Mouse (Mus musculus): ENCODE results near the gene Aknad1.

Aknad1 gene

GRCm38 (mm10) chr3:108786520-108786919 is 47.1 kb downstream of the Aknad1 start:
- no peak for DNase-seq (ENCODE audit: low read depth, low spot score)

GRCm38 (mm10) chr3:108787754-108788454 is 48.4 kb downstream of the Aknad1 start:
- no peak for DNase-seq (ENCODE audit: low read depth, low spot score)

GRCm38 (mm10) chr3:108788455-108788794 is 49.0 kb downstream of the Aknad1 start:
- DNase-seq (ENCODE audit: low read depth, low spot score): no peak

GRCm38 (mm10) chr3:108789299-108789698 is 49.8 kb downstream of the Aknad1 start:
- DNase-seq (ENCODE audit: low read depth, low spot score): no peak

- DNase-seq (ENCODE audit: low read depth, low spot score): no peak
Measured at GRCm38 (mm10) chr3:108790499-108790898, 51.0 kb downstream of the Aknad1 start.

GRCm38 (mm10) chr3:108791054-108791706 is 51.7 kb downstream of the Aknad1 start:
- DNase-seq (ENCODE audit: low read depth, low spot score): no peak

GRCm38 (mm10) chr3:108792420-108792819 is 53.0 kb downstream of the Aknad1 start:
- DNase-seq (ENCODE audit: low read depth, low spot score): no peak

GRCm38 (mm10) chr3:108794780-108795179 is 55.3 kb downstream of the Aknad1 start:
- DNase-seq (ENCODE audit: low read depth, low spot score): no peak

- no peak for DNase-seq (ENCODE audit: low read depth, low spot score)
Measured at GRCm38 (mm10) chr3:108795554-108796299, 56.3 kb downstream of the Aknad1 start.

- DNase-seq (ENCODE audit: low read depth, low spot score): no peak
Measured at GRCm38 (mm10) chr3:108796386-108796785, 56.9 kb downstream of the Aknad1 start.

- no peak for DNase-seq (ENCODE audit: low read depth, low spot score)
Measured at GRCm38 (mm10) chr3:108797723-108798122, 58.3 kb downstream of the Aknad1 start.

GRCm38 (mm10) chr3:108798375-108798774 is 58.9 kb downstream of the Aknad1 start:
- DNase-seq (ENCODE audit: low read depth, low spot score): no peak

GRCm38 (mm10) chr3:108805622-108806021 is 66.2 kb downstream of the Aknad1 start:
- DNase-seq (ENCODE audit: low read depth, low spot score): no peak

- DNase-seq (ENCODE audit: low read depth, low spot score): no peak
Measured at GRCm38 (mm10) chr3:108810747-108811263, 71.3 kb downstream of the Aknad1 start.

GRCm38 (mm10) chr3:108815631-108816030 is 76.2 kb downstream of the Aknad1 start:
- DNase-seq (ENCODE audit: low read depth, low spot score): no peak

- no peak for DNase-seq (ENCODE audit: low read depth, low spot score)
Measured at GRCm38 (mm10) chr3:108830493-108830892, 91.0 kb downstream of the Aknad1 start.

GRCm38 (mm10) chr3:108831750-108832149 is 92.3 kb downstream of the Aknad1 start:
- no peak for DNase-seq (ENCODE audit: low read depth, low spot score)

Measured in embryo, embryonic 11.5 days (tissue).